Mouse (Mus musculus) kidney, adult 10 weeks (tissue): Measurements from ENCODE around the gene Gm10112. TPM values are rescaled to one million over a fixed set of nuclear protein-coding genes. Genes with fewer than 3 reads are reported as not detected.

Experiments used
- polyA plus RNA-seq: library from polyadenylated mRNA; stranded (reverse); fragments of 350-450 nt; fragmentation: Illumina TruSeq; extraction: RNeasy Lipid Tissue Mini Kit (QIAGEN cat#74804); gene quantifications from one replicate; pipeline ENCODE4 v1.2.3, GENCODE M21; 2014; ENCODE audit warnings: low read depth, low replicate concordance

Gene Gm10112
- polyA plus RNA-seq: not detected

DNA sequence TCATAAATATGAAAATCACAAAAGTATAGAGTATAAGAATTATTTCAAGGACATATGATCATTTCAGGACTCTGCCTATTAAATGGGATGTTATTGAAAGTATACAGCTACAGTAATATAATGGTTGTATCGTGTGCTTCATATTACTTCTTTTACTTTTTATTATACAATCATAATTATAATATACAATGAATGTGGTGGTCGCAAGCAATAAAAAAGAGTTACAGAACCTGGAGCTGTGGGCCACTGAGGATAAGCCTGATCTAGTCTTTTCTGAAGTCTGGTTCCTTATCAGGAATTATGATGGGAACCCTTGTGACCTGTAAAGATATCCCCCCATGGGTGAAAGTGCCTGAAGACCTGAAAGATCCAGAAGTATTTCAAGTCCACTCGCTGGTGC, at the start of gene Gm10112:
Gm10112 (plus strand) TSS at position 301 of the 400 bp plus-strand sequence.

Other genes with a start within 250 kb of the Gm10112 start
- not detected for gene Cylc1, start 57.9 kb upstream of the Gm10112 start, polyA plus RNA-seq